Mouse (Mus musculus): ENCODE data around the gene Ccna2.

The Ccna2 gene

DNA sequence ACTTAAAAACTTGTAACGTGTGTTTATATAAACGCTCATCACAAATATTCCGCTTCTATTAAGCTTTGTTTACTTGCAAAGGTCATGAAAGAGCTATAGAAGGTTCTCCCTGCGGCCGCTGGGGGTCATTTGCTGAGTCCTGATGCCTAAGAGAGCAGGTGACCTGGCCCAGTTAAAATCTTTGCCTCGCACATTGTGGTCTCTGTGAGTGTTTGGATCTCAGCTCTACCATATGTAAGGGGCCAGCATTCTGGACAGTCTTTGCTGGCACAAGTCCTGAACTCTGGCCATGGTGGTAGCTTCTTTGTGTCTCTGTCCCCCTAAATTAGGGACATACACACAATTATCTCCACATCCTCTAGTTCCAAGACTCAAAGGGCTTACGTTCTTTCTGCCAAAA lies 39.2 kb downstream of the Ccna2 start:
- no peak for DNase-seq

DNA sequence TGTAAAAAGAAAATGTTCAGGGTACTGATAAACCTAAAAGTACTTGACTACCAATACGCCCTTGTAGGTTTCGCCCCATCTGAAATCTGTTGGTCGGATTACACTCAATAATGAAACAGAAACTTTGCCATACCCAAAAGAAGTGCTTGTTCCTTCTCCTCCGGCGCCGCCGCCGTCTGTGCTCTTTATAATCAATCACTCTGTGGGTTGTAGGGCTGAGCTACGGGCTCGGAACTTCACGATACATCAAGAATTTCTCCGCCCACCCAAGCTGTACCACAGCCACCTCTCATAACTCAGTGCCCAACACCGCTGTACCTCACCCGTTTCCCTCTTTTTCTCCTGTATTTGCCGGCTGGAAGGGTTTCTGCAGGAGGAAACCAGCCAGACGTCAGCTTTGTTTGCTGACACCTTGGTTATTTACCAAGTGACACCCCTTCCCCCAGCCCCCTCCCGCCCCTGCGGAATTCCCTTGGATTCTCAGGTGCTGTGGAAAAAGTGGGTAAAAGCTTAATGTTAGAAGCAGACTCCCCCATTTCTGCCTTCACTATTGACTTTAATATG lies 39.9 kb downstream of the Ccna2 start:
- DNase-seq = no peak

DNA sequence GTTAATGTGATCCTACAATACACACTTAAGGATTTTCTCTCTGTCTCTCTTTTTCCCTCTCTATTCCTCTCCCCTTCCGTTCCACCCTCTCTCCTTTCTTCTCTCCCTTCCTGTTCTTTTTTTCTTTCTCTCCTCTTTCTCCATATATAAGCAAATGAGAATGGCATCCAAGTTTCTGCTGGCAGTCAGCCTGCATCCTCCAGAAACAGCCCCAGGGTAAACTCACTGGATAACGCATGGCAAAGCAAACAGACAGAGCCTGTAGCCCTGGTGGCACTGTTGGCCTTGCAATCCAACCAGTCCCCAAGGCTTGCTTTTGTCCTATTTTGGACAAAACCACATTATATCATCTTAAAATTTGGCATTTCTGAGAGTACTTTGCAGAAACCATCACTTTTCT lies 40.7 kb downstream of the Ccna2 start:
- no peak for DNase-seq

- DNase-seq = no peak
Measured at GRCm38 (mm10) chr3:36530781-36531180, 41.2 kb downstream of the Ccna2 start.

- no peak for DNase-seq
Measured at GRCm38 (mm10) chr3:36530345-36530744, 41.6 kb downstream of the Ccna2 start.

GRCm38 (mm10) chr3:36524466-36524865 lies 47.5 kb downstream of the Ccna2 start:
- no peak for DNase-seq

DNA sequence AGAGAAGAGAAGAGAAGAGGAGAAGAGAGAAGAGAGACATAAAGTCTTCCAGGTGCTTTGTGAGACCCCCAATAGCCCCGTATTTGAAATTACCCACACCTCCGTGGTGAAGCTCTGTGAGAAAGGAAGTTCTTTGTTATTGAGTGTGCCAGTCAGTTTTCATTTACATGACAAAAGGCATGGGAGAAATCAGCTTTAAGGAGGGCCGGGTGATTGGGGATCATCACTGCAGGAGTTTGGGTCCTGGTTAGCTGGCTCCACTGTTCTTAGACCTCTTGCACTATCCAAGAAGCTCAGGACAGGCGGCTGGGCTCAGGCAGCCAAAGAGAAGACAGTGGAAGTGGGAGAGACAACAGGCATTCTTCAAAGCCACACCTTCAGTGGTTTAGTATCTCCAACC lies 49.8 kb downstream of the Ccna2 start:
- no peak for DNase-seq

GRCm38 (mm10) chr3:36521073-36522060 lies 50.6 kb downstream of the Ccna2 start, which contains the start of gene Gm11549:
Gene Gm11549, minus strand, starts transcription at chr3:36521813.
- DNase-seq = no peak

- no peak for DNase-seq
Measured at GRCm38 (mm10) chr3:36516196-36516595, 55.8 kb downstream of the Ccna2 start.

All from kidney, adult 9 months (tissue).